Mouse (Mus musculus) heart, postnatal 0 days (tissue): Measurements from ENCODE around the gene Mical2.

Experiments
- CTCF ChIP-seq: IDR thresholded peaks from 2 replicates; pipeline ENCODE4 v1.5.1; 2016; ENCODE audit warnings: antibody characterized with exemption, control low read depth, low read depth
- EP300 ChIP-seq: IDR thresholded peaks from 2 replicates; pipeline ENCODE4 v1.6.1; 2016; ENCODE audit warnings: antibody characterized with exemption, low read depth

DNA sequence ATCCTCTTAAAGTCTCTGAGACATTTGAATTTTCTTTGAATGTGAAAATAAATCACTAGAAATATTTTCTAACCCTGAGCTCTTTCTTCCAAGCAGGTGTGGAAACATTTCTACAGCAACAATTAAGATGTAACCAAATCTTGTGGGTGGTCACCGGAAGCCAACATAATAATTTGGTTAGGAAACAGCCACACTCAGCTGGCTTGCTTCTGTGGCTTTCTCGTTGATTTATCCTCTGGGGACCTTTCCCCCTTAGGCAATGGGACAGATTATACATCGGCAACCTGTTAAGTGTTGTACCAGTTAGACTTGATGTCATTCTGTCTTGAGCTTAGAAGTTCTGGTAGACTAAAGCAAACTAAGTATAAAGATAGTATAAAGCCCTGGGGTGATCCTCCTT is 22.2 kb downstream of the Mical2 start:
- TF ChIP-seq CTCF (no peak), EP300 (no peak)
